Mouse (Mus musculus) granulocyte monocyte progenitor cell, adult 5-6 weeks (primary cell): Measurements from ENCODE around the gene Crat. TPM values are rescaled to one million over a fixed set of nuclear protein-coding genes. Genes with fewer than 3 reads are reported as not detected.
"Not testable (repeated sequence)": the region's sequence is repeated elsewhere in the genome, so short reads cannot be mapped to it uniquely, and the experiment has no call there.

Source experiments
- ATAC-seq: replicated peaks from 2 replicates; pipeline ENCODE4 v1.8.0; 2016; ENCODE audit warnings: mild to moderate bottlenecking, moderate TSS enrichment, inconsistent platforms; ENCODE audit not compliant: poor library complexity, severe bottlenecking
- total RNA-seq, 2 experiments: library from RNA; stranded (forward) in 1 of 2; stranded (reverse) in 1 of 2; fragments of 200-712, 200-1000 nt in 1 of 2; fragments of >200 nt in 1 of 2; fragmentation: Nextera tagmentation in 1 of 2; gene quantifications; 2 replicates each; pipeline ENCODE4 v1.2.3; 2014 to 2017

The Crat gene
- total RNA-seq, 2 experiments from 2014 or later = 14.7 to 35.3 TPM

- peak; percentile 75 for ATAC-seq
These were observed 25.3 kb upstream of the Crat start for GRCm38 (mm10) chr2:30440701-30441517.

- ATAC-seq = no peak
These were observed 24.6 kb upstream of the Crat start for GRCm38 (mm10) chr2:30440211-30440700.

- no peak for ATAC-seq
These were observed 24.0 kb upstream of the Crat start for GRCm38 (mm10) chr2:30439631-30440030.

- no peak for ATAC-seq
These were observed 22.2 kb upstream of the Crat start for GRCm38 (mm10) chr2:30437791-30438190.

GRCm38 (mm10) chr2:30436809-30437208 lies 21.2 kb upstream of the Crat start:
- ATAC-seq = no peak

GRCm38 (mm10) chr2:30436156-30436545 lies 20.5 kb upstream of the Crat start:
- ATAC-seq = no peak

- peak; percentile 83 for ATAC-seq
These were observed 19.9 kb upstream of the Crat start for GRCm38 (mm10) chr2:30435326-30436155.

- no peak for ATAC-seq
These were observed 13.5 kb upstream of the Crat start for GRCm38 (mm10) chr2:30429156-30429555.

GRCm38 (mm10) chr2:30421432-30421831 lies 5.8 kb upstream of the Crat start:
- no peak for ATAC-seq

GRCm38 (mm10) chr2:30419112-30419511 lies 3.5 kb upstream of the Crat start:
- no peak for ATAC-seq

- ATAC-seq = no peak
These were observed 2.6 kb upstream of the Crat start for GRCm38 (mm10) chr2:30418259-30418658.

GRCm38 (mm10) chr2:30417595-30418165 lies 2.1 kb upstream of the Crat start:
- no peak for ATAC-seq

- ATAC-seq = not testable (repeated sequence)
These were observed 1.5 kb upstream of the Crat start for GRCm38 (mm10) chr2:30417154-30417553.

- ATAC-seq = no peak
These were observed 994 bp upstream of the Crat start for GRCm38 (mm10) chr2:30416649-30416965.

GRCm38 (mm10) chr2:30415936-30416648 lies 479 bp upstream of the Crat start, which contains the start of gene Ptpa:
Gene Ptpa (plus strand): TSS chr2:30416039.
- ATAC-seq = peak; percentile 65

- no peak for ATAC-seq
These were observed 932 bp downstream of the Crat start for GRCm38 (mm10) chr2:30414681-30415080.

GRCm38 (mm10) chr2:30414101-30414500 lies 1.5 kb downstream of the Crat start:
- ATAC-seq = no peak

GRCm38 (mm10) chr2:30413038-30413973 lies 2.3 kb downstream of the Crat start:
- ATAC-seq = no peak

GRCm38 (mm10) chr2:30409454-30410176 lies 6.0 kb downstream of the Crat start:
- ATAC-seq = no peak
